Mouse (Mus musculus): ENCODE results near the gene Tectb. TPM values are rescaled to one million over a fixed set of nuclear protein-coding genes. Genes with fewer than 3 reads are reported as not detected.
A peak's percentile ranks its signal among the peaks of the same experiment; 100 is the strongest.

Tectb gene
- polyA plus RNA-seq, 1 experiment from 2014 or later: 0.05 TPM

- H3K9me3 ChIP-seq (replicated peaks): no peaks in the 10 kb centered on the region
- no peak overlapping the region for H3K27ac ChIP-seq
- 0 out of 2 replicates have a peak, but pooled peaks cover 7% of the 10 kb centered on the region for H3K27me3 ChIP-seq (replicated peaks)
- ATAC-seq: no peak
- H3K36me3 ChIP-seq: no peaks in the 10 kb centered on the region
- peaks cover 18% of the 10 kb centered on the region for H3K4me1 ChIP-seq
- no peak overlapping the region for H3K9ac ChIP-seq
- H3K4me2 ChIP-seq: no peak overlapping the region
- 73% methylated on average over 12 of the region's 12 CpGs for WGBS (ENCODE audit: insufficient replicate concordance)
- H3K4me3 ChIP-seq: no peak overlapping the region
Measured at GRCm38 (mm10) chr19:55213617-55214340, 33.2 kb downstream of the Tectb start.

- Histone ChIP-seq H3K9me3 (replicated peaks) (no peaks in the 10 kb centered on the region), H3K4me3 (no peak overlapping the region), H3K9ac (no peak overlapping the region), H3K27me3 (replicated peaks) (no peaks in the 10 kb centered on the region), H3K36me3 (no peaks in the 10 kb centered on the region), H3K4me2 (no peak overlapping the region), H3K27ac (no peak overlapping the region), H3K4me1 (peaks cover 41% of the 10 kb centered on the region)
- 88% methylated on average over 4 of the region's 4 CpGs for WGBS (ENCODE audit: insufficient replicate concordance)
- no peak for ATAC-seq
Measured at GRCm38 (mm10) chr19:55216876-55217275, 36.3 kb downstream of the Tectb start.

GRCm38 (mm10) chr19:55217365-55217764 is 36.8 kb downstream of the Tectb start:
- Histone ChIP-seq H3K27me3 (replicated peaks) (peaks cover 2% of the 10 kb centered on the region), H3K27ac (no peak overlapping the region), H3K4me2 (peak overlapping the region; percentile 85), H3K4me3 (no peak overlapping the region), H3K9me3 (replicated peaks) (no peaks in the 10 kb centered on the region), H3K9ac (no peak overlapping the region), H3K4me1 (peaks cover 41% of the 10 kb centered on the region), H3K36me3 (no peaks in the 10 kb centered on the region)
- ATAC-seq: no peak
- whole genome bisulfite sequencing (ENCODE audit: insufficient replicate concordance): 82% methylated on average over 9 of the region's 9 CpGs

GRCm38 (mm10) chr19:55218192-55218739 is 37.7 kb downstream of the Tectb start:
- Histone ChIP-seq H3K4me1 (peaks cover 41% of the 10 kb centered on the region), H3K9ac (peak overlapping the region; percentile 70), H3K4me2 (peak overlapping the region; percentile 85), H3K4me3 (peak overlapping the region; percentile 58), H3K27me3 (replicated peaks) (peaks cover 11% of the 10 kb centered on the region), H3K36me3 (no peaks in the 10 kb centered on the region), H3K27ac (peak overlapping the region; percentile 97), H3K9me3 (replicated peaks) (no peaks in the 10 kb centered on the region)
- 2% methylated on average over 20 of the region's 20 CpGs for WGBS (ENCODE audit: insufficient replicate concordance)
- ATAC-seq: peak; percentile 66

- H3K27ac ChIP-seq: peak overlapping the region; percentile 97
- peaks cover 41% of the 10 kb centered on the region for H3K4me1 ChIP-seq
- H3K4me2 ChIP-seq: peak overlapping the region; percentile 85
- WGBS (ENCODE audit: insufficient replicate concordance): 6% methylated on average over 12 of the region's 12 CpGs
- H3K9ac ChIP-seq: peak overlapping the region; percentile 70
- H3K27me3 ChIP-seq (replicated peaks): peaks cover 16% of the 10 kb centered on the region
- no peaks in the 10 kb centered on the region for H3K36me3 ChIP-seq
- no peaks in the 10 kb centered on the region for H3K9me3 ChIP-seq (replicated peaks)
- ATAC-seq: peak; percentile 97
- H3K4me3 ChIP-seq: peak overlapping the region; percentile 58
Measured at GRCm38 (mm10) chr19:55218741-55219221, 38.2 kb downstream of the Tectb start.

- Histone ChIP-seq H3K9ac (peak overlapping the region; percentile 70; the same call in 1 of the 2 replicates), H3K4me3 (peak overlapping the region; percentile 58), H3K9me3 (replicated peaks) (no peaks in the 10 kb centered on the region), H3K4me2 (peak overlapping the region; percentile 85), H3K4me1 (peaks cover 41% of the 10 kb centered on the region), H3K27me3 (replicated peaks) (peaks cover 22% of the 10 kb centered on the region), H3K27ac (peak overlapping the region; percentile 97), H3K36me3 (no peaks in the 10 kb centered on the region)
- ATAC-seq: peak; percentile 27
- 47% methylated on average over 8 of the region's 8 CpGs for WGBS (ENCODE audit: insufficient replicate concordance)
Measured at GRCm38 (mm10) chr19:55219359-55219758, 38.8 kb downstream of the Tectb start.

- Histone ChIP-seq H3K4me2 (no peak overlapping the region), H3K4me3 (no peak overlapping the region), H3K27ac (no peak overlapping the region), H3K36me3 (no peaks in the 10 kb centered on the region), H3K9ac (no peak overlapping the region), H3K4me1 (peaks cover 41% of the 10 kb centered on the region), H3K9me3 (replicated peaks) (no peaks in the 10 kb centered on the region), H3K27me3 (replicated peaks) (peaks cover 26% of the 10 kb centered on the region)
- no peak for ATAC-seq
- WGBS (ENCODE audit: insufficient replicate concordance): 70% methylated on average over 6 of the region's 6 CpGs
Measured at GRCm38 (mm10) chr19:55221208-55221607, 40.7 kb downstream of the Tectb start.

- ATAC-seq: no peak
- H3K9ac ChIP-seq: no peak overlapping the region
- no peaks in the 10 kb centered on the region for H3K9me3 ChIP-seq (replicated peaks)
- H3K4me3 ChIP-seq: no peak overlapping the region
- no peaks in the 10 kb centered on the region for H3K36me3 ChIP-seq
- H3K4me2 ChIP-seq: no peak overlapping the region
- H3K27ac ChIP-seq: no peak overlapping the region
- H3K4me1 ChIP-seq: peaks cover 38% of the 10 kb centered on the region
- WGBS (ENCODE audit: insufficient replicate concordance): 83% methylated on average over 9 of the region's 9 CpGs
- H3K27me3 ChIP-seq (replicated peaks): peaks cover 26% of the 10 kb centered on the region
Measured at GRCm38 (mm10) chr19:55222268-55222667, 41.7 kb downstream of the Tectb start.

GRCm38 (mm10) chr19:55226621-55227020 is 46.1 kb downstream of the Tectb start:
- no peaks in the 10 kb centered on the region for H3K36me3 ChIP-seq
- H3K4me3 ChIP-seq: no peak overlapping the region
- no peaks in the 10 kb centered on the region for H3K9me3 ChIP-seq (replicated peaks)
- peaks cover 26% of the 10 kb centered on the region for H3K27me3 ChIP-seq (replicated peaks)
- H3K27ac ChIP-seq: no peak overlapping the region
- WGBS (ENCODE audit: insufficient replicate concordance): 64% methylated on average over 5 of the region's 5 CpGs
- H3K4me1 ChIP-seq: peaks cover 13% of the 10 kb centered on the region
- H3K4me2 ChIP-seq: no peak overlapping the region
- ATAC-seq: no peak
- H3K9ac ChIP-seq: no peak overlapping the region

GRCm38 (mm10) chr19:55227135-55227534 is 46.6 kb downstream of the Tectb start:
- Histone ChIP-seq H3K27ac (no peak overlapping the region), H3K4me2 (no peak overlapping the region)
- ATAC-seq: no peak

GRCm38 (mm10) chr19:55231081-55231480 is 50.5 kb downstream of the Tectb start:
- Histone ChIP-seq H3K4me2 (no peak overlapping the region), H3K9ac (no peak overlapping the region), H3K9me3 (replicated peaks) (no peaks in the 10 kb centered on the region), H3K36me3 (no peaks in the 10 kb centered on the region), H3K27me3 (replicated peaks) (no peaks in the 10 kb centered on the region; the same call in 1 of the 2 replicates), H3K4me1 (peaks cover 35% of the 10 kb centered on the region), H3K4me3 (no peak overlapping the region), H3K27ac (peak overlapping the region; percentile 12; the same call in 1 of the 2 replicates)
- no peak for ATAC-seq
- WGBS (ENCODE audit: insufficient replicate concordance): 58% methylated on average over 10 of the region's 10 CpGs

More at GRCm38 (mm10) chr19:55227135-55227534, 46.6 kb downstream of the Tectb start:
- Histone ChIP-seq H3K9me3 (replicated peaks) (no peaks in the 10 kb centered on the region), H3K4me3 (no peak overlapping the region), H3K27me3 (replicated peaks) (peaks cover 26% of the 10 kb centered on the region), H3K36me3 (no peaks in the 10 kb centered on the region), H3K9ac (no peak overlapping the region), H3K4me1 (peaks cover 16% of the 10 kb centered on the region)
- WGBS (ENCODE audit: insufficient replicate concordance): 58% methylated on average over 7 of the region's 7 CpGs

GRCm38 (mm10) chr19:55232136-55232535 is 51.6 kb downstream of the Tectb start:
- no peak overlapping the region for H3K4me2 ChIP-seq
- H3K9ac ChIP-seq: no peak overlapping the region
- H3K27me3 ChIP-seq (replicated peaks): no peaks in the 10 kb centered on the region
- no peaks in the 10 kb centered on the region for H3K9me3 ChIP-seq (replicated peaks)
- H3K4me1 ChIP-seq: peaks cover 35% of the 10 kb centered on the region
- H3K36me3 ChIP-seq: no peaks in the 10 kb centered on the region
- no peak overlapping the region for H3K4me3 ChIP-seq
- peak overlapping the region; percentile 6; the same call in 1 of the 2 replicates for H3K27ac ChIP-seq
- peak; percentile 56 for ATAC-seq
- WGBS (ENCODE audit: insufficient replicate concordance): 56% methylated on average over 8 of the region's 8 CpGs
